Mouse (Mus musculus) embryonic facial prominence, embryonic 15.5 days (tissue): ENCODE measurements around the gene Rims1. TPM values are rescaled to one million over a fixed set of nuclear protein-coding genes. Genes with fewer than 3 reads are reported as not detected.

Experiments used
- ATAC-seq: fragments of 200-750 bp; cut with Nextera tagmentation; 2 replicates; pipeline ENCODE4 v1.8.0; 2017; ENCODE audit warnings: low read depth, moderate TSS enrichment; ENCODE audit not compliant: insufficient number of reproducible peaks, low FRiP score, low TSS enrichment
- H3K27ac ChIP-seq: fragments of 300-500 bp; sonication (generic); replicated peaks from 2 replicates; pipeline ENCODE4 v1.5.1; 2015; ENCODE audit warnings: mild to moderate bottlenecking, inconsistent platforms
- H3K27me3 ChIP-seq: fragments of 300-500 bp; sonication (generic); 2 replicates; pipeline ENCODE4 v1.6.1; 2015; ENCODE audit warnings: inconsistent platforms
- H3K36me3 ChIP-seq: fragments of 300-500 bp; sonication (generic); 2 replicates; pipeline ENCODE4 v1.6.1; 2015; ENCODE audit warnings: mild to moderate bottlenecking, inconsistent platforms
- H3K4me1 ChIP-seq: fragments of 300-500 bp; sonication (generic); 2 replicates; pipeline ENCODE4 v1.6.1; 2015; ENCODE audit warnings: inconsistent platforms
- H3K4me2 ChIP-seq: fragments of 300-500 bp; sonication (generic); replicated peaks from 2 replicates; pipeline ENCODE4 v1.6.1; 2015; ENCODE audit warnings: mild to moderate bottlenecking, inconsistent platforms
- H3K4me3 ChIP-seq: fragments of 300-500 bp; sonication (generic); replicated peaks from 2 replicates; pipeline ENCODE4 v1.5.1; 2015; ENCODE audit warnings: mild to moderate bottlenecking, inconsistent platforms
- H3K9ac ChIP-seq: fragments of 300-500 bp; sonication (generic); 2 replicates; pipeline ENCODE4 v1.6.1; 2015; ENCODE audit warnings: inconsistent platforms
- H3K9me3 ChIP-seq: fragments of 300-500 bp; sonication (generic); replicated peaks from 2 replicates; pipeline ENCODE4 v1.6.1; 2016; ENCODE audit warnings: inconsistent platforms
- WGBS: fragments of 180-500 bp; shearing (Covaris S2); methylation state at CpG from one replicate; pipeline ENCODE4 v1.1.7; 2015; 5-methylcytosine and 5-hydroxymethylcytosine counted together
- polyA plus RNA-seq: library from polyadenylated mRNA; unstranded; fragments of >200 nt; fragmentation: Nextera tagmentation; extraction: Ambion mirVana; gene quantifications from 2 replicates; pipeline ENCODE4 v1.2.1, GENCODE M21; 2015

The Rims1 gene
- polyA plus RNA-seq, 1 experiment from 2014 or later, result 1.9 TPM

- Histone ChIP-seq H3K27me3 (no peaks in the 10 kb centered on the region), H3K4me3 (no peak overlapping the region), H3K4me2 (no peak overlapping the region), H3K4me1 (no peaks in the 10 kb centered on the region), H3K9me3 (no peaks in the 10 kb centered on the region), H3K36me3 (no peaks in the 10 kb centered on the region), H3K9ac (no peak overlapping the region), H3K27ac (no peak overlapping the region)
- ATAC-seq, result no peak
- WGBS, result 96% methylated on average over 2 of the region's 2 CpGs
Observed at GRCm38 (mm10) chr1:22245748-22246147, 560.0 kb downstream of the Rims1 start.
